11 mouse cellular contexts compared by ENCODE assay signal in the genomic region with DNA sequence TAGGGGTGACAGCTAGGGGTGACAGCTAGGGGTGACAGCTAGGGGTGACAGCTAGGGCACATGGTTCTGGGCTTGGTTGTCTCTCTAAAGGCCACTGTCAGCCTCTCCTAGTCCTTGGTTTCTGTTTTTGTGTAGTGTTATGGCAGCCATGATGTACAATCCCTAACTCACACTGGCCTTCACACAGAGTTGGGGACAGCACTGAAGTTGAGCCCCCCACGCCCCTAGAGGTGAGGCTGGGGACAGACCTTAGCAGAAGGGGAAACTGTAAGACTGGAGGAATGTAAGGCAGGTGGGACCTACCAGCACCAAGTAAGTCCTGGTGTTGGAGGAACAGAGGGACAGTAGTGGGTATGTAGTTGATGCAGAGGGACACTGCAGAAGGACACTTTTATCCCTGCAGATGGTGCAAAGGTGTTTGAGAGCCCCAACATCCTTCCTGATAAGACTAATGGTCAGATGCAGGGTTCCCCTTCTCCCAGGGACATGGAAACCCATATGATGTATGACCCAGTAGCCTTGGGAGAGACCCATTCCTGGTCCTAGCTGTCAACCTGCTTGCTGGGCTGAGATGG. TPM values are rescaled to one million over a fixed set of nuclear protein-coding genes. Genes with fewer than 3 reads are reported as not detected.
DNase-seq lines count a peak whose midpoint lies in the region; ATAC-seq and TF ChIP-seq lines count a peak whose summit lies in the region.
"Had no signal": no experiment of that assay in that cellular context is flagged by ENCODE, and none has a peak within 500 bp of the region (broad histone marks: within the 10 kb centered on the region; RNA-seq: fewer than 3 reads in every experiment).

No protein-coding gene starts in this region.

- H3K27ac ChIP-seq in left cerebral cortex, adult 2 months: peak overlapping the region; percentile 55
- H3K27ac ChIP-seq in bone marrow, adult 2 months (ENCODE audit: control insufficient read depth, insufficient read depth, low read depth, low read length, poor library complexity): peak overlapping the region; percentile 89
- peak overlapping the region; percentile 88 for H3K27ac ChIP-seq in liver, postnatal 0 days (ENCODE audit: low read depth)

- peak overlapping the region; percentile 45 for H3K4me2 ChIP-seq in liver, postnatal 0 days (ENCODE audit: low read depth, low read length)

- no peak for TF ChIP-seq EP300 in liver, postnatal 0 days (IDR thresholded peaks at IDR 0.05; ENCODE audit: low read depth)

- no peak for TF ChIP-seq POLR2A in bone marrow, adult 2 months (IDR thresholded peaks at IDR 0.05; ENCODE audit: borderline replicate concordance, control insufficient read depth, low read depth, low read length)

- H3K9ac ChIP-seq in liver, postnatal 0 days (replicated peaks): peak overlapping the region; percentile 58

- H3K4me3 ChIP-seq in left cerebral cortex, adult 2 months: no peak overlapping the region
- peak overlapping the region; percentile 48 for H3K4me3 ChIP-seq in bone marrow, adult 2 months (replicated peaks; ENCODE audit: control insufficient read depth, low read depth, low read length)
- H3K4me3 ChIP-seq in liver, postnatal 0 days (ENCODE audit: low read depth, low read length): peak overlapping the region; percentile 15; the same call in 1 of the 2 replicates
- H3K4me3 ChIP-seq: erythroblast, embryonic 14.5 days had no signal

- H3K4me1 ChIP-seq in bone marrow, adult 2 months (ENCODE audit: control insufficient read depth, insufficient read depth, low read length): peaks cover 15% of the 10 kb centered on the region
- peaks cover 25% of the 10 kb centered on the region for H3K4me1 ChIP-seq in liver, postnatal 0 days (ENCODE audit: insufficient read depth)

- H3K36me3 ChIP-seq in liver, postnatal 0 days (replicated peaks; ENCODE audit: insufficient read depth, low read length): no peaks in the 10 kb centered on the region

- no peaks in the 10 kb centered on the region for H3K9me3 ChIP-seq in liver, postnatal 0 days (ENCODE audit: low read length)

- intact Hi-C loops in left cerebral cortex, adult 2 months (cut with DNase I): no loop called here

- no peak for DNase-seq in left cerebral cortex, adult 2 months (ENCODE audit: extremely low spot score in 1 of 2, low spot score in 2 of 2)
- no peak for DNase-seq in left cerebral cortex, adult 18-20 months (ENCODE audit: low spot score in 2 of 2)
- DNase-seq in liver, postnatal 0 days: no peak
- DNase-seq in right cerebral cortex, postnatal 25 days: no peak
- no peak for DNase-seq in adipocyte (ENCODE audit: low spot score)
- DNase-seq: cerebellum, postnatal 36 days; left cerebral cortex, postnatal 4 days had no signal

- no peak for TF ChIP-seq CTCF in left cerebral cortex, adult 2 months (IDR thresholded peaks at IDR 0.05)
- TF ChIP-seq CTCF in bone marrow, adult 2 months (IDR thresholded peaks at IDR 0.05; ENCODE audit: control insufficient read depth, insufficient read depth, low read length): peak; percentile 9; the same call in 1 of the 2 replicates
- TF ChIP-seq CTCF in liver, postnatal 0 days (IDR thresholded peaks at IDR 0.05; ENCODE audit: low read depth): peak; percentile 15; the same call in 1 of the 2 replicates

- ATAC-seq in CD4-positive, CD25-positive, alpha-beta regulatory T cell, adult 4 months: peak; percentile 9
- peak; percentile 14 for ATAC-seq in liver, postnatal 0 days

- 8% methylated on average over 1 of the region's 1 CpGs for WGBS in bone marrow, adult 2 months
- 29% methylated on average over 1 of the region's 1 CpGs for WGBS in liver, postnatal 0 days (ENCODE audit: insufficient replicate concordance)

- H3K27me3 ChIP-seq in liver, postnatal 0 days (ENCODE audit: insufficient read depth, low read length): no peaks in the 10 kb centered on the region

RNA-seq across cellular contexts. Expression of a gene that starts 1.3 kb away (rescaled TPM):
- 1 to 10 TPM; 3.4 to 4.8 TPM for total RNA-seq in left cerebral cortex, adult 2 months (2021)
- total RNA-seq in left cerebral cortex, adult 18-20 months (2021): 1 to 10 TPM; 3.2 to 3.6 TPM
- polyA plus RNA-seq in CD4-positive, CD25-positive, alpha-beta regulatory T cell, adult 4 months (2017; shearing (Covaris generic)): under 1 TPM in 1 of 2 experiments, not detected in 1; 0.49 TPM
- 28.0 and 65.7 TPM in 2 replicates for polyA plus RNA-seq in bone marrow, adult 2 months (2011; ENCODE audit: insufficient read depth, insufficient read length, low replicate concordance, missing spikeins)
- 31.7 and 35.5 TPM in 2 replicates for polyA plus RNA-seq in liver, postnatal 0 days (2015; fragmentation: Nextera tagmentation; extraction: Ambion mirVana)

RNA-seq across cellular contexts. Expression of a gene that starts 13.2 kb away (rescaled TPM):
- 10 to 100 TPM; 30.1 to 32.3 TPM for total RNA-seq in left cerebral cortex, adult 2 months (2021)
- 10 to 100 TPM; 26.8 to 31.8 TPM for total RNA-seq in left cerebral cortex, adult 18-20 months (2021)
- 10 to 100 TPM; 33.1 to 55.2 TPM for polyA plus RNA-seq in CD4-positive, CD25-positive, alpha-beta regulatory T cell, adult 4 months (2017; shearing (Covaris generic))
- 6.8 and 15.6 TPM in 2 replicates for polyA plus RNA-seq in bone marrow, adult 2 months (2011; ENCODE audit: insufficient read depth, insufficient read length, low replicate concordance, missing spikeins)
- 7.2 TPM in 2 replicates for polyA plus RNA-seq in liver, postnatal 0 days (2015; fragmentation: Nextera tagmentation; extraction: Ambion mirVana)

RNA-seq across cellular contexts. Expression of a gene that starts 29.6 kb away (rescaled TPM):
- total RNA-seq in left cerebral cortex, adult 2 months (2021): 100 to 1,000 TPM; 205 to 207 TPM
- 100 to 1,000 TPM; 210 to 211 TPM for total RNA-seq in left cerebral cortex, adult 18-20 months (2021)
- polyA plus RNA-seq in CD4-positive, CD25-positive, alpha-beta regulatory T cell, adult 4 months (2017; shearing (Covaris generic)): 100 to 1,000 TPM; 198 to 201 TPM
- polyA plus RNA-seq in bone marrow, adult 2 months (2011; ENCODE audit: insufficient read depth, insufficient read length, low replicate concordance, missing spikeins): 264 and 333 TPM in 2 replicates
- 109 and 112 TPM in 2 replicates for polyA plus RNA-seq in liver, postnatal 0 days (2015; fragmentation: Nextera tagmentation; extraction: Ambion mirVana)

RNA-seq across cellular contexts. Expression of a gene that starts 34.5 kb away (rescaled TPM):
- total RNA-seq in left cerebral cortex, adult 2 months (2021): under 1 TPM; 0.33 to 0.43 TPM
- under 1 TPM; 0.12 TPM for total RNA-seq in left cerebral cortex, adult 18-20 months (2021)
- polyA plus RNA-seq in CD4-positive, CD25-positive, alpha-beta regulatory T cell, adult 4 months (2017; shearing (Covaris generic)): not detected
- 0.54 and 1.1 TPM in 2 replicates for polyA plus RNA-seq in bone marrow, adult 2 months (2011; ENCODE audit: insufficient read depth, insufficient read length, low replicate concordance, missing spikeins)
- polyA plus RNA-seq in liver, postnatal 0 days (2015; fragmentation: Nextera tagmentation; extraction: Ambion mirVana): 0.04 TPM in 2 replicates
- total RNA-seq: left cerebral cortex, postnatal 4 days had no signal
- polyA plus RNA-seq: erythroblast, embryonic 14.5 days; hindbrain, embryonic 11.5 days had no signal

RNA-seq across cellular contexts. Expression of a gene that starts 48.0 kb away (rescaled TPM):
- total RNA-seq in left cerebral cortex, adult 2 months (2021): under 1 TPM; 0.44 to 0.57 TPM
- under 1 TPM; 0.49 to 0.70 TPM for total RNA-seq in left cerebral cortex, adult 18-20 months (2021)
- polyA plus RNA-seq in CD4-positive, CD25-positive, alpha-beta regulatory T cell, adult 4 months (2017; shearing (Covaris generic)): 1 to 10 TPM; 5.4 to 7.7 TPM
- 2.1 and 2.4 TPM in 2 replicates for polyA plus RNA-seq in bone marrow, adult 2 months (2011; ENCODE audit: insufficient read depth, insufficient read length, low replicate concordance, missing spikeins)
- 1.6 and 1.8 TPM in 2 replicates for polyA plus RNA-seq in liver, postnatal 0 days (2015; fragmentation: Nextera tagmentation; extraction: Ambion mirVana)
- total RNA-seq: left cerebral cortex, postnatal 4 days had no signal
- polyA plus RNA-seq: erythroblast, embryonic 14.5 days had no signal

Comparison
In these comparisons a context has a peak if more than half of its experiments do, and no peak if none do; other contexts are left out.
1. RNA of a gene that starts 1.3 kb away (polyA plus RNA-seq): 28.0 to 65.7 TPM in bone marrow, adult 2 months and 31.7 to 35.5 TPM in liver, postnatal 0 days; 0.49 TPM in CD4-positive, CD25-positive, alpha-beta regulatory T cell, adult 4 months; every median in the first group is over 10 times any median in the second.
2. Peak in every context shown above with its lines, with median percentiles within 50 percentile points of each other: H3K27ac ChIP-seq.